Mouse (Mus musculus) urinary bladder, postnatal 36 days (tissue): Measurements from ENCODE around the gene Tubb2b.

ENCODE experiments used
- DNase-seq, 2 experiments: peaks; one replicate each; pipeline ENCODE4 v3.0.0; 2022; ENCODE audit warnings: low spot score in 2 of 2, mixed read lengths in 1 of 2

Gene Tubb2b

GRCm38 (mm10) chr13:34130226-34130731, at the start of gene Tubb2b:
Gene Tubb2b (minus strand): TSS chr13:34130466.
- no peak for DNase-seq

DNA sequence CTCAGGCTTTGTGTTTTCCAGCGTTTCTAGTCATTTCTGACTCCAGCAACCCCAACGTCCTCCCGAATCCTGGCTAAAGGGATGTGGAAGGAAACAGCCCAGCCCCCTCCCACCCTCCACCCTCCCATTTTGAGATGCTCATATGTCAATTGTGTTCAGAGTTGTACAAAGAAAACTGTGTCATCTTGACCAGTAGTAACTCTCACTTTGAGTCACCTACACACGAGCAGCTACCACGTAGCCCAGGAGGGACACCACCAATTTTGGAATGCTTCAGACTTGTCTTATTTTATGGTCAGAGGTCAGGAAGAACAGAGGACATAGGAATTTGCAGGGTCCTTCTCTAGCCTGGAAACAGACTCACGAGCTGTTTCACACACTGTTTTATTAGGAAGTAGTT, 43.8 kb upstream of the Tubb2b start:
- no peak for DNase-seq

- no peak for DNase-seq
Observed at GRCm38 (mm10) chr13:34163304-34163975, 33.2 kb upstream of the Tubb2b start.

DNA sequence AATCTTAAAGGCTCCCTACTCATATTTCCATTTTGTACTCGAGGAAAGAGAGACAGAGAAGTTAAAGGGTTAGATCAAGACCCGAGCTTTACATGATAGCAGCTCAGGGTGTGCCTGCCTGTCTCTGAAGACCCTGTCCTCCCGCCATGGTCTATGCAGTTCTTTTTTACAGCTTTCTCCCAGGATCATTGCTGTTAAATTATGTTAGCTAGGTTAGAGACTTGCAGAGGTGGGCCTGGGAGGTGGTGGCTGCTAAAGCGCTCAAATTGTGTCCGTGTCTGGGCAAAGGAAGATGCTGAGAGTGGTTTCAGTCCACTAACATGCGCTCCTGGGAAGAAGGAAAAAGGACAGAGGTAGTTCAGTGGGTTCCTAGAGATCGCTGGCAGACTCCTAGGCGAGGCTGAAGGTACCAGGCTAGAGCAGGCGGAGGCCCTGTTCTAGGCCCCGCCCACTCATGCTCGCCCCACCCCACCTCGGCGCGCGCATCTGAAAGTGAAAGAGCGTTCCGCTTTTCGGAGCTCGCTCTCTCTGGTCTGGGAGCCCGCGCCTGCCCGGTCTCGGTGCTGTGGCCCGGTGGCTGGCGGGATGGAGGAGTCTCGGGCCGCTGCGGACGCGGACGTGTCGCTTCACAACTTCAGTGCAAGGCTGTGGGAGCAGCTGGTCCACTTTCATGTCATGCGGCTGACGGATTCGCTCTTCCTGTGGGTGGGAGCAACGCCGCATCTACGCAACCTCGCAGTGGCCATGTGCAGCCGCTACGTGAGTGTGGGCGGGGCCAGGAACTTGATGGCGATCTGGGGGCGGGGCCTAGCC, 32.4 kb upstream of the Tubb2b start, which contains the start of gene Psmg4:
Gene Psmg4 (plus strand): TSS at position 474 of the 813 bp plus-strand sequence.
- peak; percentile 94 to 96 for DNase-seq

DNA sequence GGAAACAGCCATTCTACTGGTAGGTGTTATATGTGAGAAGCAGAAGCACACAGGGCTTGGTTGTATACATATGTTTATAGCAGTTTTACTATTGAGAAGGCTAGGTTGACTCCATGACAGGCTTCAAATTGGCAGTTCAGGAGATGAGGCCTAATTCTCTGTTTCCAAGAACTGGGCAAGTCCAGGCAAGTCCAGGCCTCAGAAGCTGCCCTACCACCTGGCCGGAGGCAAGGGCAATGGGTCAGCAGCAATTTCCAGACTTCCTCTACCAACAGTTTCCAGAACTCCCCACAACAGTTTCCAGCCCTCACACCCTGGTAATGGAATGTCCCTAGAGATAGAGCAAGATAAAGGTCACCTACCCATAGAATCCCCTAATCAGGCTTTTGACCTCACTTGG, 29.7 kb upstream of the Tubb2b start:
- DNase-seq: no peak

- no peak for DNase-seq
Observed at GRCm38 (mm10) chr13:34157596-34158157, 27.4 kb upstream of the Tubb2b start.

- no peak for DNase-seq
Observed at GRCm38 (mm10) chr13:34156840-34157185, 26.5 kb upstream of the Tubb2b start.

DNA sequence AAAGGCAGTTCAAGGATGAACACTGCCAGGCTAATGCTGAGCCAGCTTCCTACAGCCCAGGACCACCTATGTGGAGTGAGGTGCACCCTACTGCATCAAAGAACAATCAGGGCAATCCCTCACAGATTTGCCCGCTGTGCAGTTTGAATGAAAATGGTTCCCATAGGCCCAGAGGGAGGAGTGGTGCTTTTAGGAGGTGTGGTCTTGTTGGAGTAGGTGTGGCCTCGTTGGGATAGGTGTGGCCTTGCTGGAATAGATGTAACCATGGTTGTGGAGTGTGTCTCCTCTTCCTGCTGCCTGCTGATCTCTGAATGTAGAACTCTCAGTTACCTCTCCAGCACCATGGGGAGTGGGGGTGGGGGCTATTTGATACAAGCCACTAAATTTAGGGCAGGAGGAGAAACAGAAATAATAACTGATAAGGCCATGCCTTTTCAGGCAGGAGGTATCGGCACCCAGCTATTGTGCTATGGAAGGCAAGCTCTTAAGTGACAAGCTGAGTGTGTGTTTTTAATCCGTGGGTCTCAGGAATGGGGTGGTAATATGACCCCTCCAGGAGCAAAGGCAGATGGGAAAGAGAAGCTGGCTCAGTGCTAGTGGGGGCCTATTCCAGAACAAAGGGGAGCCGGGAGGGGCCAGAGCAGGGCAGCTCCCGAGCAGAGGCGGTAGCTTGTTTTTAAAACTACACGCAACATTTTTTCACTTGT, 26.0 kb upstream of the Tubb2b start:
- no peak for DNase-seq

GRCm38 (mm10) chr13:34154931-34155272, 24.6 kb upstream of the Tubb2b start:
- peak in 1 of 2 experiments; percentile 68 for DNase-seq

DNA sequence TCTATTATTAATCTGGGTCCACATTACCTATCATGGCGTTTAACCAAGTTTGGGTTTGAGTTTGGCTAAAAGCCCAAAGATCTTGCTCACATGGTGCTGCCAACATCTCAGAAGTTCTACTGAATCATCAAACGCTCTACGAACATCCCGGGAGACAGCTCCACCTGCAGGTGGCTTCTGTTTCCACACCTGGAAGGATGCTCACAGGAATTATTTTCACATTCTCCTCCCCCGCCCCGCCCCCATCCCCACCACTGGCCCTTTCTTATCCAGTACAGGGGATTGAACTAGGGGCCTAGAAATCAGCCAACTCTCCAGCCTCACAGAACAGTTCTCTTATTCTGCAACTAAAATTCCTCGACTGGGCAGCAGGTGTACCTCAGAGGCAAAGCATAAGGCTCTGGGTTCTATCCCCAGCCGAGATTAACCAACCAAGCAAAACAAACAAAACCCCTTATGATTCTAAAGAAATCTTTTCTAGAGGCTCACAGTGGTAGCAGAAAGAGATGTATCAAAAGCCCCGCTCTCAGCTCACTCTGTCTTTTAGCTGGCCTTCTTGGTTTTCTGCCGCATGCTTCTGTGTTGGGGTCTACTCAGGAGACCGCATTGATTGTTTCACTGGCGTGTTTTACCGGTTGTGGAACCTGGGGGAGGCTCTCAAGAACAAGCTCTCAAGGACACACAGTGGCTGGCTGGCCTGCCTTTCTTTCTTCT, 24.1 kb upstream of the Tubb2b start:
- DNase-seq: peak; percentile 62 to 76

DNA sequence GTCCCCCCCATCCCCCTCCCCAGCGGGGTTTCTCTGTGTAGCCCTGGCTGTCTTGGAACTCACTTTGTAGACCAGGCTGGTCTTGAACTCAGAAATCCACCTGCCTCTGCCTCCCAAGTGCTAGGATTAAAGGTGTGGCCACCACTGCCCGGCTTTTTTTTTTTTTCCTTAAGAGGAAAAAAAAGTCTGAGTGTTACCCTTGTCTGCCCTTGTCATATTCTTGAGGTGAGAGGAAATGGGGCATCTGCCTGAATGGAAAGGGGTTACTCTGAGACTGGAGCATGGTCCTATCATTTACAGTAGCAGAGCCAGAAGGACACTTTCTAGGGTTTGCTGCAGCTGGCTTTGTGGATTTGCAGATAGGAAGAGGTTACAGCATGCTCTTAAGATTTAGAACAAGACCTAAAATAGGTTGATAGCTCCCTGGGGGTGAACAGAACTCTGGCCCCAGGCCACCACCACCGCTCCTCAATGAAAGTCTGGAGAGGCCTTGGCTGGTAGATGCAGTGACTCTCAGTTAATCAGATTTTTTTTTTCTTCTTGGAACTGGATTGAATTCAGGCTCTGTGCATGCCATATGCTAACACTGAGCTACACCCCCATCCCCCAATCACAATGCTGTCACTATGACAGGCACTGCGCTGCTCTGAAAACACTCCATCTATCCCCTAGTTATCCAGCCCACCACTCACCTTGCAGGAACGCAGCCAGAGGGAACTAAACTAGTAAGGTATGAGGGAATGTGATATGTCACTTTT, 23.2 kb upstream of the Tubb2b start:
- DNase-seq: peak in 1 of 2 experiments; percentile 34

- DNase-seq: no peak
Observed at GRCm38 (mm10) chr13:34152695-34153094, 22.4 kb upstream of the Tubb2b start.

DNA sequence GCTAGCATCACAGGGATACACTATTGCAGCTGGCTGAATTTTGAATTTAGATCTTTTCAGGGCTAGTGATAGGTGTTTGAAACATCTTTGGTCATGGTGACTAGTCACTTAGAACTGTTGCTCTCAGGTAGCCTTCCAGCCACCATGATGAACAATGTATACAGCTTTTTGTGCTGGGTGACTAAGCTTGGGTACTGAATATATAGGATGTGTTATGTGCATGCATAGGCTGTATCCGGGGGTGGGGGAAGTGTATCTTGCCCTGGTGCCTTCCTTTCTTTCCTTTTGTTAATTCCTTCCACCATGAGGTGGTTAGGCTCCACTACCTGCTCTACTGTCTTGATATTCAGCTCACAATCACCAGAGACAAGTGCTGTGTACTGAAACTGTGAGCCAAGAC, 21.2 kb upstream of the Tubb2b start:
- no peak for DNase-seq

DNA sequence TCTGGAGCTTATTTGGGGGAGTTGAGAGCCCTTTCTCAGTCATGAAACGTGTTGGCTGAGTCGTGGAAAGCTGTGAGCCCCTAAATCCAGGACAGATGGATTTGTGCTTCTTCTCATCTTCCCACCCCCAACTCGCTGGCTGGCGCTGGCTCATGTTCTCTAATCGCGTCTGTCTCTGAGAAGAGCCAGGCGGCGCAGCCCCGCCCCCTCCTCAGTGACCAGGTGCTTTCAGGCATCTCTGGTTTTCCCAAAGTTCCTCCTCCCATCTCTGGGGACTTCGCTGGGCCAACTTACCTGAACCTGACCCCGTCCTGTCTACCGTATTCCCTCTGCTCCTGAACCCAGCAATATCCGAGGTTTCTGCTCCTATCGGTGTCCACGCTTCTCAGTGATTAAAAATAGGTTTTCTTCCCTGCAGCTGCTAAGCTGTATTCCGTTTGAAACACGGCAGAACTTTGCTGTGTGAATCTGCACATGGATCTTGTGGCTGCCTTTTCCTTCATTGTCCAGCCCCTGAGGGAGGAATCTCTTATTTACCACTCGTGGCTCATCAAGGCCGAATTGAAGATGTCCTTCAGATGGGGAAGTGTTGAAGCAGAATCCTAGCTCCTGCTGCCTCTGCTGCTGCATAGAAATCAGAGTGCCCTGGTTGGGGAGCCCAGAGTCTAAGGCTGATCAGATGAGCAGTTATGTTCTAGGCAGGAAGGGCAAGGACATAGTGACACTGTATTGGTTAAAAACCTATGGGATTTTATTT, 20.2 kb upstream of the Tubb2b start:
- no peak for DNase-seq

DNA sequence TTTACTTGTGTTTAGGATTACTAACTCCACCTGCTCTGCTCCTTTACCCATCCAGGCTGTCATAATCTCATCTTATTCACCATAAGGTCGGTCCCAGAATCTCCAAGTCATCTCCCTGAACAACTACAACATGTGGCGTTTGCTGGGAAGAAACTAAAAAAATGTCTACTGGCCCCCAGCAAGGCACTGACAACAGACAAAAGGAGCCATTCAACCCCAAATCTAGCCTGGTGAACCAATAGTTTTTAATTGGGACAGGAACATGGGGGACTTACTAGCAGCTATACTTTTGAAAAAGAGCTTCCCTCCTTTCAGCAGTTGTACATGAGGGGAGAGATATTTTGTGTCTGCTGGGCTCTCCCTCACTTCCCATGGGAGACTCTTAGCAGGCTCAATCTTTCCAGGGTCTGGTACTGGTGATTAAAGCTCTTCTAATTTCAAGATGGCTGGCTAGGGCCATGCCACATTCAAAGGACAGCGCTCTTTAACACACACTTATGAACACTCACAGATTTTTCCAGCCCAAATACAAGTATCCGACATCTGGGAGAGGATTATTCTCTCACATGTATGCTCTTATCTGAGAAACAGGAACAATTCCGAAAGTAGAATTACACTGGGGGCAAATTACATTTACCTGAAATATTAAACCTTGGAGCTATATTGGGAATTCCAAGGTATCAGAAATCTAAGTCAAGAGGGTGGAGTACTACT, 19.4 kb upstream of the Tubb2b start:
- no peak for DNase-seq

DNA sequence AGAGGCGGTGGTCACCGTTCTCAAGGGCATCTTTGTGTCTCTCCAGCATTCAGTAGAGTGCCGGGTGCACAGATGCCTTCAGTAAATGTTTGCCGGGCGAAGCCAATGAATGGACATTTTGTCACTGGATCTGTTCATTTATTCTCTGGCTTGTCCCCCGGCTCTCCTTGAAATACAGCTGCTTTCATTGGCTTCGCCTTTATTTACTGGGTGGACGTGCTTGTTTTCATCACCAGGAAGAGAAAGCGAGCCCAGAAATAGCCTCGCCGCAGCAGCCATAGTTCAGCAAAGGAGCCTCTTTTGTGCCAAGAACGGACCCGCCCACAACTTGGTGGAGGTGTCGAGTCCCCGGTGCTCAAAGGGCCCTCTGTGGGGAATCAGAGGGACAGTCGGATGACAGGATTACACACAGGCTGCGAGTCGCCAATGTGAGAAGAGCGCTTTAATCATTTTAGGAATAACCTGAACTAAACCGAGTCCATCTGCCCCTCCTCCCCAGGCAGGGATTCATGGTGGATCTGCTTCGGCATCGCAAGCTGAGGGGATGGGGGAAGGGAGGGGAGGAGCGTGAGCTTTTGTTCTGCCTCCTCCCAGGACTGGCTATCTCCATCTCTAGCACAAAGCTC, 18.6 kb upstream of the Tubb2b start:
- DNase-seq: peak in 1 of 2 experiments; percentile 51

DNA sequence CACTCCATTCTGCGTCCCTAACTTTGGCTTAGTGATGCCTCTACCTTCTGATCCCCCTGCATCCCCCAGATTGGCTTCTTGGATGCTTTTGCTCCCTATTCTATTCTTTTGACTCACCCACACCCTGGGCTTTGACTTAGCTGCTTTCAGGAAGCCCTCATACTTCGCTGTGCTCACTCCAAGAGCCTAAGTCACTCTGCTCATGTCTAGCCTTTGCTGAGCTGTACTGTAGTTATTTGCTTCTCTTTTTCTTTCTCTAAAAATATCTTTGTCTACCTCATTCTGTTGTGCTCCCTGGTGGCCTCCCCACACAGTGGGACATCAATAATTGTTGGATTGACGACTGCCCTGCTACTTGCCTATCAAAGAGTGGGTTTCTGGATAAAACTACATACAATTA, 17.9 kb upstream of the Tubb2b start:
- DNase-seq: no peak

DNA sequence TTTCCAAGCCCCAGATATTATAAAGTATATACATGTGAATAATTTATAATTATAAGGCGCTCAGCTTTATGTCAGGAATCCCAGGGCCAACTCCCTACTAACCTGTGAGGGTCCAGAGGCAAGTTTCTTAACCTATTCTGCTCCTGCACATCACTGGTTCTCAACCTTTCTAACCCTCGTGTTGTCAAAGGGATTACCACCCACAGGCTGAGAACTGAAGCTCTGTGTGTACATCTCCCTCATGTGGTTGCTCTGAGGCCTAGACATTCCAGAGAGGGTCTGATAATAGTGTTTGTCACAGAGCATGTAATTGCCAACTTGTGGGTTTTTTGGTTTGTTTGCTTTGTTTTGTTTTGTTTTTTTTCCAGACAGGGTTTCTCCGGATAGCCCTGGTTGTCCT, 16.6 kb upstream of the Tubb2b start:
- DNase-seq: no peak

- DNase-seq: no peak
Observed at GRCm38 (mm10) chr13:34143389-34143788, 13.1 kb upstream of the Tubb2b start.
